Mouse (Mus musculus): ENCODE data around the gene Kcnj15.

GRCm38 (mm10) chr16:95347202-95347601, 89.8 kb downstream of the Kcnj15 start:
- TF ChIP-seq CTCF (IDR thresholded peaks at IDR 0.05; ENCODE audit: insufficient read depth, low read length), result no peak
- TF ChIP-seq POLR2A (IDR thresholded peaks at IDR 0.05; ENCODE audit: borderline replicate concordance, extremely low read depth, low read depth, low read length), result peak; percentile 38; the same call in 1 of the 2 replicates

Data from lung, adult 2 months (tissue).